Mouse (Mus musculus) cortical plate, adult 2 months (tissue): Measurements from ENCODE around the gene Per2.

Experiments used
- CTCF ChIP-seq: fragments of 200-500 bp; IDR thresholded peaks from 2 replicates; pipeline ENCODE4 v1.5.1; 2011; ENCODE audit warnings: mild to moderate bottlenecking, control low read depth, low read length; ENCODE audit not compliant: insufficient read depth; ENCODE audit errors: extremely low read depth
- POLR2A ChIP-seq: fragments of 200-500 bp; IDR thresholded peaks from 2 replicates; pipeline ENCODE4 v1.6.1; 2011; ENCODE audit warnings: mild to moderate bottlenecking, low read length, control low read depth; ENCODE audit not compliant: insufficient read depth; ENCODE audit errors: extremely low read depth

DNA sequence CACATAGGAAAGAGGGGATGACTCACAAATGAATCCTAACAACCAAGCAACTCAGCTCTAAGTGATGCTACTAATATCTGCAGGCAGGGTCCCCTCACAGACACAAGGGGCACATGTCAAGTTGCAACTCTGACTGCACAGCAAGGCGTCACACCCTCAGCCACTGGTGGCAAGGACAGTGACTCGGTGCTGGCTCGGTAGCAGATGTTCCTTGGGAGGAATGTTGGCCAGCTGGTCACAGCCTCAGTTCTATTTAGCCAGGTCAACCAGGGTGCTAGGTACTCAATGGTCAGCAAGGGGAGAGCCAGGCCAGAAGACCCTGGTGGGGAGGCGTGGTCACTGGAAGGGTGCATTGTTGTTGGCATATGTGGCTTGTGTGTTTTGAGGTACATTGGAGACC is 51.3 kb downstream of the Per2 start:
- no peak for TF ChIP-seq CTCF
- TF ChIP-seq POLR2A, result no peak
